Mouse (Mus musculus) erythroblast, embryonic 14.5 days (primary cell): Measurements from ENCODE around the gene Rab23.

Experiments used
- GATA1 ChIP-seq: IDR thresholded peaks from 2 replicates; pipeline ENCODE4 v1.6.1; 2012; ENCODE audit warnings: low read length, inconsistent platforms, mixed read lengths
- TAL1 ChIP-seq: IDR thresholded peaks from 3 replicates; pipeline ENCODE4 v1.6.1; 2012; ENCODE audit warnings: low read length, inconsistent platforms, mixed read lengths

GRCm38 (mm10) chr1:33724516-33724915 is 4.8 kb downstream of the Rab23 start:
- TF ChIP-seq TAL1 (no peak), GATA1 (no peak)
